Mouse (Mus musculus): ENCODE results near the gene Ticam1. TPM values are rescaled to one million over a fixed set of nuclear protein-coding genes. Genes with fewer than 3 reads are reported as not detected.

Ticam1 gene
- total and polyA plus RNA-seq, 3 experiments, result 6.4 to 18.6 (median 17.6) TPM

- Histone ChIP-seq H3K9ac (ENCODE audit: insufficient read depth, low read depth) (peak overlapping the region; percentile 86), H3K4me1 (ENCODE audit: control insufficient read depth in 1 of 2, insufficient read depth in 2 of 2) (peaks cover 30 to 60% of the 10 kb centered on the region in 2 experiments), H3K9me3 (replicated peaks; ENCODE audit: low read length) (no peaks in the 10 kb centered on the region), H3K4me2 (ENCODE audit: insufficient read depth, low read depth, poor library complexity, severe bottlenecking) (peak overlapping the region; percentile 84), H3K27me3 (replicated peaks) (no peaks in the 10 kb centered on the region), H3K4me3 (replicated peaks in 1 of 3; ENCODE audit: low read depth in 2 of 3, low read length in 2 of 3, poor library complexity in 1 of 3) (peak overlapping the region; percentile 85 to 94 (median 92)), H3K27ac (ENCODE audit: insufficient read depth, low read depth) (peak overlapping the region; percentile 87), H3K36me3 (replicated peaks in 1 of 2; ENCODE audit: control insufficient read depth in 1 of 2, insufficient read depth in 1 of 2, low read length in 1 of 2) (peaks cover 37 to 60% of the 10 kb centered on the region in 2 experiments), H3K79me2 (replicated peaks; ENCODE audit: control insufficient read depth, extremely low read depth, insufficient read depth, poor library complexity, severe bottlenecking) (peaks cover 44% of the 10 kb centered on the region)
- in situ Hi-C loops (cut with MboI; ENCODE audit: low pct_ligation_motif_present, low pct_unique_long_range_greater_than_20kb, low sequenced_read_pairs) (no loop called here), dilution Hi-C loops (cut with MboI; ENCODE audit: extremely low pct_ligation_motif_present, extremely low pct_unique_long_range_greater_than_20kb, low sequenced_read_pairs) (no loop called here)
- no peak for TF ChIP-seq EP300 (IDR thresholded peaks at IDR 0.05; ENCODE audit: low read length)
- TF ChIP-seq ZNF384 (IDR thresholded peaks at IDR 0.05; ENCODE audit: low read depth, low read length), result peak; percentile 68
- DNase-seq (ENCODE audit: extremely low read depth), result no peak
Measured at GRCm38 (mm10) chr17:56275842-56276480, 625 bp downstream of the Ticam1 start.

DNA sequence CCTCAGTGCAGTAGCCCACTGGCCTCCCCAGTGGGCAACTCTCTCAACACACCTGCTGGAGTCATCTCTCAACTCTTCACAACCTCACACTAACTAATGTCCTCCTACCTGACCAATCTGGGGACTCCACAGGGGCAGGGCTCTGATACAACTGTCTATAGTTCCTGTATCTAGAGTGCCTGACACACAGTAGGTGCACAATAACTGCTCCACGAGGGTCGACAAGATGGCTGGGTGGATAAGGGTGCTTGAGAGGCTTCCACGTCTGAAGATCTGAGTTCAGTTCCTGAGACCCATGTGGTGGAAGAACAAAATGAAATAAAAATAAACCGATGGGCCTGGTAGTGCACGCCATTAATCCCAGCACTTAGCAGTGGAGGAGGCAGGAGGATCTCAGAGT lies 2.6 kb downstream of the Ticam1 start:
- H3K4me3 ChIP-seq (replicated peaks in 1 of 3; ENCODE audit: low read depth in 2 of 3, low read length in 2 of 3, poor library complexity in 1 of 3), result peak overlapping the region in 2 of 3 experiments; percentile 1 to 50
- H3K27ac ChIP-seq (ENCODE audit: insufficient read depth, low read depth), result peak overlapping the region; percentile 34
- peaks cover 24 to 61% of the 10 kb centered on the region in 2 experiments for H3K4me1 ChIP-seq (ENCODE audit: control insufficient read depth in 1 of 2, insufficient read depth in 2 of 2)
- no peaks in the 10 kb centered on the region for H3K9me3 ChIP-seq (replicated peaks; ENCODE audit: low read length)
- dilution Hi-C loops (cut with MboI; ENCODE audit: extremely low pct_ligation_motif_present, extremely low pct_unique_long_range_greater_than_20kb, low sequenced_read_pairs), result no loop called here
- no peaks in the 10 kb centered on the region for H3K27me3 ChIP-seq (replicated peaks)
- in situ Hi-C loops (cut with MboI; ENCODE audit: low pct_ligation_motif_present, low pct_unique_long_range_greater_than_20kb, low sequenced_read_pairs), result no loop called here
- peaks cover 44% of the 10 kb centered on the region for H3K79me2 ChIP-seq (replicated peaks; ENCODE audit: control insufficient read depth, extremely low read depth, insufficient read depth, poor library complexity, severe bottlenecking)
- H3K36me3 ChIP-seq (replicated peaks in 1 of 2; ENCODE audit: control insufficient read depth in 1 of 2, insufficient read depth in 1 of 2, low read length in 1 of 2), result peaks cover 40 to 59% of the 10 kb centered on the region in 2 experiments
- H3K9ac ChIP-seq (ENCODE audit: insufficient read depth, low read depth), result peak overlapping the region; percentile 9; the same call in 1 of the 2 replicates
- no peak for DNase-seq (ENCODE audit: extremely low read depth)
- TF ChIP-seq ZKSCAN1 (IDR thresholded peaks at IDR 0.05; ENCODE audit: borderline replicate concordance, low read depth, low read length), result peak; percentile 75
- TF ChIP-seq HCFC1 (IDR thresholded peaks at IDR 0.05; ENCODE audit: low read depth, low read length), result no peak
- peak overlapping the region; percentile 58 for H3K4me2 ChIP-seq (ENCODE audit: insufficient read depth, low read depth, poor library complexity, severe bottlenecking)

- peaks cover 40 to 55% of the 10 kb centered on the region in 2 experiments for H3K36me3 ChIP-seq (replicated peaks in 1 of 2; ENCODE audit: control insufficient read depth in 1 of 2, insufficient read depth in 1 of 2, low read length in 1 of 2)
- peak overlapping the region; percentile 71 for H3K27ac ChIP-seq (ENCODE audit: insufficient read depth, low read depth)
- TF ChIP-seq IRF4 (IDR thresholded peaks at IDR 0.05; ENCODE audit: low read depth, low read length) (no peak), USF2 (conservative IDR thresholded peaks at IDR 0.05; ENCODE audit: low read depth, low read length) (no peak), MXI1 (IDR thresholded peaks at IDR 0.05; ENCODE audit: low read depth, low read length) (no peak), NRF1 (IDR thresholded peaks at IDR 0.05; ENCODE audit: low read depth, low read length) (no peak), E2F4 (IDR thresholded peaks at IDR 0.05; ENCODE audit: insufficient replicate concordance, low read depth, low read length) (no peak), NELFE (IDR thresholded peaks at IDR 0.05; ENCODE audit: low read depth, low read length) (no peak), CHD2 (IDR thresholded peaks at IDR 0.05; ENCODE audit: low read length) (no peak), TBP (conservative IDR thresholded peaks at IDR 0.05; ENCODE audit: low read depth, low read length) (no peak), KAT2A (IDR thresholded peaks at IDR 0.05; ENCODE audit: insufficient replicate concordance, low read length) (no peak), MYC (IDR thresholded peaks at IDR 0.05; ENCODE audit: low read depth, low read length) (no peak), PAX5 (IDR thresholded peaks at IDR 0.05; ENCODE audit: low read length) (no peak), RCOR1 (conservative IDR thresholded peaks at IDR 0.05; ENCODE audit: low read depth, low read length) (no peak), MAX (IDR thresholded peaks at IDR 0.05; ENCODE audit: low read length) (no peak), POLR2AphosphoS2 (IDR thresholded peaks at IDR 0.05; ENCODE audit: low read depth, low read length) (no peak), MAZ (IDR thresholded peaks at IDR 0.05; ENCODE audit: low read depth, low read length) (no peak), SIN3A (IDR thresholded peaks at IDR 0.05; ENCODE audit: low read length) (no peak), JUN (IDR thresholded peaks at IDR 0.05; ENCODE audit: insufficient read depth, low read depth, low read length) (no peak), ZMIZ1 (IDR thresholded peaks at IDR 0.05; ENCODE audit: low read depth, low read length) (no peak), MAFK (IDR thresholded peaks at IDR 0.05; ENCODE audit: insufficient replicate concordance, low read length) (no peak), ELF1 (IDR thresholded peaks at IDR 0.05; ENCODE audit: low read depth, low read length) (no peak)
- in situ Hi-C loops (cut with MboI; ENCODE audit: low pct_ligation_motif_present, low pct_unique_long_range_greater_than_20kb, low sequenced_read_pairs), result no loop called here
- peak overlapping the region; percentile 58 for H3K4me2 ChIP-seq (ENCODE audit: insufficient read depth, low read depth, poor library complexity, severe bottlenecking)
- no peak for DNase-seq (ENCODE audit: extremely low read depth)
- H3K9me3 ChIP-seq (replicated peaks; ENCODE audit: low read length), result no peaks in the 10 kb centered on the region
- H3K79me2 ChIP-seq (replicated peaks; ENCODE audit: control insufficient read depth, extremely low read depth, insufficient read depth, poor library complexity, severe bottlenecking), result peaks cover 44% of the 10 kb centered on the region
- peak overlapping the region in 2 of 3 experiments; percentile 1 to 50 for H3K4me3 ChIP-seq (replicated peaks in 1 of 3; ENCODE audit: low read depth in 2 of 3, low read length in 2 of 3, poor library complexity in 1 of 3)
- dilution Hi-C loops (cut with MboI; ENCODE audit: extremely low pct_ligation_motif_present, extremely low pct_unique_long_range_greater_than_20kb, low sequenced_read_pairs), result no loop called here
- H3K4me1 ChIP-seq (ENCODE audit: control insufficient read depth in 1 of 2, insufficient read depth in 2 of 2), result peaks cover 21 to 59% of the 10 kb centered on the region in 2 experiments
- peak overlapping the region; percentile 25; the same call in 1 of the 2 replicates for H3K9ac ChIP-seq (ENCODE audit: insufficient read depth, low read depth)
- H3K27me3 ChIP-seq (replicated peaks), result no peaks in the 10 kb centered on the region
Measured at GRCm38 (mm10) chr17:56273482-56273881, 3.1 kb downstream of the Ticam1 start.

Data from CH12.LX (cell line).